Mouse (Mus musculus) liver, postnatal 0 days (tissue): Measurements from ENCODE around the gene Tarbp2. TPM values are rescaled to one million over a fixed set of nuclear protein-coding genes. Genes with fewer than 3 reads are reported as not detected.

Source experiments
- ATAC-seq: fragments of 200-750 bp; cut with Nextera tagmentation; 2 replicates; pipeline ENCODE4 v1.8.0; 2017; ENCODE audit warnings: mild to moderate bottlenecking, moderate library complexity
- DNase-seq: peaks from one replicate; pipeline ENCODE4 v3.0.0-alpha.2; 2016
- H3K27ac ChIP-seq: fragments of 300-500 bp; sonication (generic); 2 replicates; pipeline ENCODE4 v1.5.1; 2014; ENCODE audit warnings: antibody characterized with exemption, moderate library complexity, mild to moderate bottlenecking, low read depth
- H3K27me3 ChIP-seq: fragments of 300-500 bp; sonication (generic); 2 replicates; pipeline ENCODE4 v1.6.1; 2014; ENCODE audit warnings: low read length, control low read depth, mixed read lengths; ENCODE audit not compliant: insufficient read depth
- H3K36me3 ChIP-seq: fragments of 300-500 bp; sonication (generic); replicated peaks from 2 replicates; pipeline ENCODE4 v1.6.1; 2014; ENCODE audit warnings: mild to moderate bottlenecking, control low read depth, low read length, moderate library complexity, mixed read lengths; ENCODE audit not compliant: insufficient read depth
- H3K4me1 ChIP-seq: fragments of 300-500 bp; sonication (generic); 2 replicates; pipeline ENCODE4 v1.6.1; 2014; ENCODE audit warnings: antibody characterized with exemption, mild to moderate bottlenecking, control low read depth; ENCODE audit not compliant: insufficient read depth
- H3K4me2 ChIP-seq: fragments of 300-500 bp; sonication (generic); 2 replicates; pipeline ENCODE4 v1.6.1; 2014; ENCODE audit warnings: low read depth, mild to moderate bottlenecking, low read length, moderate library complexity, mixed read lengths
- H3K4me3 ChIP-seq: fragments of 300-500 bp; sonication (generic); 2 replicates; pipeline ENCODE4 v1.5.1; 2014; ENCODE audit warnings: low read depth, low read length
- H3K9ac ChIP-seq: fragments of 300-500 bp; sonication (generic); replicated peaks from 2 replicates; pipeline ENCODE4 v1.6.1; 2014; ENCODE audit warnings: mild to moderate bottlenecking, moderate library complexity
- H3K9me3 ChIP-seq: fragments of 300-500 bp; sonication (generic); 2 replicates; pipeline ENCODE4 v1.6.1; 2016; ENCODE audit warnings: mild to moderate bottlenecking, control low read depth, low read length, mixed read lengths
- CTCF ChIP-seq: sonication (generic); IDR thresholded peaks from 2 replicates; pipeline ENCODE4 v1.5.1; 2016; ENCODE audit warnings: antibody characterized with exemption, low read depth
- EP300 ChIP-seq: IDR thresholded peaks from 2 replicates; pipeline ENCODE4 v1.6.1; 2016; ENCODE audit warnings: antibody characterized with exemption, low read depth, mild to moderate bottlenecking
- WGBS: fragments of 180-500 bp; shearing (Covaris S2); extraction: QIAGEN DNeasy Blood & Tissue Kit; methylation state at CpG from one replicate; pipeline ENCODE4 v1.1.7; 2014; ENCODE audit not compliant: insufficient replicate concordance; 5-methylcytosine and 5-hydroxymethylcytosine counted together
- polyA plus RNA-seq: library from polyadenylated mRNA; unstranded; fragments of >200 nt; fragmentation: Nextera tagmentation; extraction: Ambion mirVana; gene quantifications from 2 replicates; pipeline ENCODE4 v1.2.1, GENCODE M21; 2015

Tarbp2 gene
- polyA plus RNA-seq, 1 experiment from 2014 or later, result 27.8 TPM

DNA sequence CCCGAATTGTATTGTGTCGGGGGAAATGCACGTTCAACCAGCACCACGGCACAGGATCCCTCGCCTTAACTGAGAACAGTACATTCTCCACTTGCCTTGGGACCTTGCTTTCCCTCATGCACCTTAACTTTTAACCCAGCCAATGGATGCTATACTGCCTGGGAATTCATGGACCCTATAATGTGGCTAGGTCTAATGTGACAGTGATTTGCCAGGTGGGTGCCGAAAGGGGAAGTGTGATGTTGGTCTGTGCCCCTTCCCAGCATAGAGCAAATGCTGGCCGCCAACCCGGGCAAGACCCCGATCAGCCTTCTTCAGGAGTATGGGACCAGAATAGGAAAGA is 838 bp downstream of the Tarbp2 start:
- H3K9ac ChIP-seq, result peak overlapping the region; percentile 88
- TF ChIP-seq EP300 (no peak), CTCF (0 out of 2 replicates have a peak, but pooled peaks have one; percentile 1)
- 9% methylated on average over 9 of the region's 9 CpGs for WGBS
- no peak for DNase-seq
- H3K4me2 ChIP-seq, result peak overlapping the region; percentile 100
- H3K27me3 ChIP-seq, result 0 out of 2 replicates have a peak, but pooled peaks cover 5% of the 10 kb centered on the region
- peaks cover 6% of the 10 kb centered on the region for H3K36me3 ChIP-seq
- H3K4me3 ChIP-seq, result peak overlapping the region; percentile 62
- H3K9me3 ChIP-seq, result no peaks in the 10 kb centered on the region
- no peak for ATAC-seq
- H3K4me1 ChIP-seq, result peaks cover 21% of the 10 kb centered on the region
- peak overlapping the region; percentile 98 for H3K27ac ChIP-seq

DNA sequence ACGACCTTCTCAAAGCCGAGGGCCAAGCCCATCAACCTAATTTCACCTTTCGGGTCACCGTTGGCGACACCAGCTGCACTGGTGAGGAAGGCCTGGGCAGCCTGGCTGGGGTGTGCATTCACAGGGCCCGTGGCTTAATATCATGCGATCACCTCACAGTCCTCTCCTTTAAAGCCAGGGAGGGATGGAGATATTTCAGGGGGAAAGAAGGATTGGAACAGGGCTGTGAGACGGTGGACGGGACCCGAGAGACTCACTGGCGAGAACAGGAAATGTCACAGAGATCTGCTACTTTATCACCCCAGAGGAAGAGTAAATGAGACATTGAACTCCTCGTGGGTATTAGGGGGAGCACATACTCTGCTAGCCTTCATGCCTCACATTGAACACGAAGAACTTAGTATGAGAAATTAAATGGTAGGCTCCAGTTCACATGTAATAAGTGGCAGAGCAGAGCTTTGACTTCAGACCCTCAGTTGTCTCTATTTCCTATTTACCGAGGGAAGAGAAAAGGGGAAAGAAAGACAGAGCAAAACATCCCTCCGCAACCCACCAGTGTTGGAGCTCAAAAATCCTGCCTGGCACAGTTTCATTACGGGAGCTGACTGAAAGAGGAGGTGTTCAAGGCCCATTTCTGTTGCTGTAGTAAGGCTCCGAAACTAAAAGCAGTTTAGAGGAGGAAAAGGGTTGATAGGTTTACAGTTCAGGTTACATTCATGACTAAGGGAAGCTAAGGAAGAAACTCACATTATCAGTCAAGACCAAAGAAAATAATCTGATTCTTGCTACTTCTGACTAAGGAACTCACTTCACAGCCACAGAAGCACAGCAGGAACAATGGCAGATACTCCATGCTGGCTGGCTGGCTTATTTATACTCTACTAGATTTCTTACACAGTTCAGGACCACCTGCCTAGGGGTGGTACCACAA is 1.5 kb downstream of the Tarbp2 start:
- Histone ChIP-seq H3K36me3 (peaks cover 11% of the 10 kb centered on the region), H3K4me3 (peak overlapping the region; percentile 62), H3K27ac (peak overlapping the region; percentile 98), H3K4me1 (peaks cover 21% of the 10 kb centered on the region), H3K27me3 (0 out of 2 replicates have a peak, but pooled peaks cover 5% of the 10 kb centered on the region), H3K9me3 (no peaks in the 10 kb centered on the region), H3K9ac (peak overlapping the region; percentile 88), H3K4me2 (peak overlapping the region; percentile 100)
- no peak for TF ChIP-seq CTCF
- no peak for TF ChIP-seq EP300
- 33% methylated on average over 16 of the region's 17 CpGs for WGBS
- DNase-seq, result no peak
- ATAC-seq, result no peak

GRCm38 (mm10) chr15:102520416-102520815 is 2.4 kb downstream of the Tarbp2 start:
- Histone ChIP-seq H3K36me3 (peaks cover 13% of the 10 kb centered on the region), H3K4me3 (no peak overlapping the region), H3K4me2 (no peak overlapping the region), H3K9me3 (no peaks in the 10 kb centered on the region), H3K27me3 (0 out of 2 replicates have a peak, but pooled peaks cover 5% of the 10 kb centered on the region), H3K27ac (0 out of 2 replicates have a peak overlapping the region, but pooled peaks have one; percentile 11), H3K4me1 (peaks cover 21% of the 10 kb centered on the region), H3K9ac (no peak overlapping the region)
- no peak for TF ChIP-seq CTCF
- no peak for TF ChIP-seq EP300
- 41% methylated on average over 4 of the region's 4 CpGs for WGBS
- DNase-seq (no peak), ATAC-seq (no peak)

- H3K27ac ChIP-seq, result no peak overlapping the region
- H3K36me3 ChIP-seq, result peaks cover 21% of the 10 kb centered on the region
- H3K9me3 ChIP-seq, result no peaks in the 10 kb centered on the region
- no peak for DNase-seq
- H3K9ac ChIP-seq, result no peak overlapping the region
- no peaks in the 10 kb centered on the region for H3K27me3 ChIP-seq
- ATAC-seq, result no peak
- no peak overlapping the region for H3K4me2 ChIP-seq
- no peak for TF ChIP-seq EP300
- no peak for TF ChIP-seq CTCF
- peaks cover 15% of the 10 kb centered on the region for H3K4me1 ChIP-seq
- no peak overlapping the region for H3K4me3 ChIP-seq
- WGBS, result 84% methylated on average over 4 of the region's 4 CpGs
These were observed 3.5 kb downstream of the Tarbp2 start for GRCm38 (mm10) chr15:102521480-102521879.

GRCm38 (mm10) chr15:102524892-102525485 is 7.0 kb downstream of the Tarbp2 start, which contains the start of gene Npff:
Npff (minus strand) TSS chr15:102524942.
- peak; percentile 84 for DNase-seq
- ATAC-seq, result peak; percentile 52; the same call in 1 of the 2 replicates
- no peaks in the 10 kb centered on the region for H3K4me1 ChIP-seq
- no peaks in the 10 kb centered on the region for H3K9me3 ChIP-seq
- no peaks in the 10 kb centered on the region for H3K27me3 ChIP-seq
- H3K4me2 ChIP-seq, result no peak within 1 kb of the TSS
- H3K27ac ChIP-seq, result no peak within 1 kb of the TSS
- H3K36me3 ChIP-seq, result peaks cover 39% of the 10 kb centered on the region
- TF ChIP-seq EP300 (no peak), CTCF (peak; percentile 98)
- H3K9ac ChIP-seq, result no peak within 1 kb of the TSS
- WGBS, result 11% methylated on average over 3 of the region's 3 CpGs
- H3K4me3 ChIP-seq, result no peak within 1 kb of the TSS
